Mouse (Mus musculus) heart, postnatal 0 days (tissue): ENCODE results near the gene Gm3336.

Experiments
- CTCF ChIP-seq: IDR thresholded peaks from 2 replicates; pipeline ENCODE4 v1.5.1; 2016; ENCODE audit warnings: antibody characterized with exemption, control low read depth, low read depth
- EP300 ChIP-seq: IDR thresholded peaks from 2 replicates; pipeline ENCODE4 v1.6.1; 2016; ENCODE audit warnings: antibody characterized with exemption, low read depth

DNA sequence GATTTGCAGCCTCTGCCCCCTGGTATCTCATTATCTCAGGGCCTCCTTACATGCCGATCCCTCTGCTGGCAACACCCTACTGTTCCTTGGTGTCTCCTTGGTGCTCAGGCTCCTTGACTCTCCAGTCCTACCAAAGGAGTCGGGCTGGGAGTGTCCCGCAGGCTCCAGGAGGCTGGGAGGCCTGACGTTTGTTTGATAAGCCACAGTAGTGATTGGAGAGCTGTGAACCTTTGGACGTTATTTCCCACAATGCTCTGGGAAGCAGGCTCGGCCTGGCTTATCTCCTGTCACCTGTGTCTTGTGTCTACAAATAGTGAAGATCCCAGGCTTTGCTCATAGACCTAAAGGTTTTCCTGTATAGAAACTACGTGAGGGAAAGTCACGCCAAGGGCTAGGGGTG, 45.7 kb downstream of the Gm3336 start:
- TF ChIP-seq CTCF (no peak), EP300 (no peak)
